Mouse (Mus musculus) liver, postnatal 0 days (tissue): ENCODE data around the gene Gm6034.
"Not testable (repeated sequence)": the region's sequence is repeated elsewhere in the genome, so short reads cannot be mapped to it uniquely, and the experiment has no call there.

Source experiments
- CTCF ChIP-seq: sonication (generic); IDR thresholded peaks from 2 replicates; pipeline ENCODE4 v1.5.1; 2016; ENCODE audit warnings: antibody characterized with exemption, low read depth
- EP300 ChIP-seq: IDR thresholded peaks from 2 replicates; pipeline ENCODE4 v1.6.1; 2016; ENCODE audit warnings: antibody characterized with exemption, low read depth, mild to moderate bottlenecking

DNA sequence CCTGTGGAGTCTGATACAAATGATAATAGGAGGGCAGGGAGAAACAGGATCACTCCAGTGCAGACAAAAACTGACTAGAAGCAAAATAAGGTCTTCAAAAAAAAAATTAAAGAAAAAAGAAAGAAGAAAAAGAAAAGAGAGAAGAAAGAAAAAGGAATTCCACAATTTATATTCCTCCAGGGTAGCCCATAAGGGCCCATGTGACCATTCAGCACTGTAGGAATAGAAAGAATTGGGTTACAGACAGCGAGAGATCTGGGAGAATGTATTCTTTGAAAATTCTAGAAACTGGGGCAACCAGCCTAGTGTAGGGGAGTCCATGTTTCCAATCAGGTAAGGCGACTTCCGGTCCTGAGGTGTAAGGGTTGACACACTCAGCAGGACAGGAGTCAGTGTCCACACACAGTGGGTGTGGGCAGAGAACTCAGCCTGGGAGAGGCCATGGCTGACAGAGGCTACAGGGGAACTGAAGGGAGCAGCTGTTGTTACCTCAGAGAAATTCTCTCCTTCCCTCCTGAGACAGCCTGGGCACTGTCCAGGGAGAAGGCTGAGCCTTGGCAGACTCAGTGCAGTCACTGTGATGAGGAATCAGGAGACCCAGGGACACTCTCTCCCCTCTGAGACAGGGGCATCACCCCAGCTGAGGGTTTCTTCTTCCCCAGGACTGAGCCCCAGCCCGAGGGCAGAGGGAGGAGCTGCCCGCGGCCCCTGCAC, 39.9 kb downstream of the Gm6034 start:
- TF ChIP-seq CTCF, EP300: not testable (repeated sequence)
